ENCODE assay signal across 8 mouse cellular contexts in the genomic region with DNA sequence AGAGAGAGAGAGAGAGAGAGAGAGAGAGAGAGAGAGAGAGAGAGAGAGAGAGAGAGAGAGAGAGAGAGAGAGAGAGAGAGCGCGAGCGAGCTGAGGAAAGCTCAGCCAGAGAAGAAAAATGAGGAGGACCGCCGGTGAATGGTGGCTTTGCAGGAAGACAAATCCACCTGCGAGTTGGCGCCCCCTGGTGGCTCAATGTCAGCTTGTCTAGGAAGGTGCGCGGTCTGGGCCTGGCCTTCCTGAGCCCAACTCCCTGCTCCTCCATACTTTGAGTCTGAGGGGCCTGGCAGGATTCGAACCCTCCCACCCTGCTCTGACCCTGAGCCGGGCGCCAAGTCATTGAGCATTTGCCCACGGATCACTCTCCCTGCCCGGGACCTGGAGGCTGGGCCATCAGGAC. TPM values are rescaled to one million over a fixed set of nuclear protein-coding genes. Genes with fewer than 3 reads are reported as not detected.
DNase-seq lines count a peak whose midpoint lies in the region; ATAC-seq and TF ChIP-seq lines count a peak whose summit lies in the region.

No protein-coding gene starts in this region.

- DNase-seq in G1E (ENCODE audit: low spot score), result peak; percentile 58
- peak; percentile 84 to 92 for DNase-seq in cerebellum, adult 2 months
- DNase-seq in forelimb bud, embryonic 11.5 days (ENCODE audit: low read depth, low spot score), result peak; percentile 92
- DNase-seq in heart, postnatal 4 days, result peak; percentile 94
- DNase-seq in layer of hippocampus, adult 9-10 months (ENCODE audit: low spot score), result peak; percentile 59
- peak; percentile 88 for DNase-seq in ovary, postnatal 14 days (ENCODE audit: low spot score)
- peak; percentile 58 to 89 for DNase-seq in thymus, postnatal 10 days (ENCODE audit: low spot score in 2 of 2)

- H3K9me3 ChIP-seq in G1E (replicated peaks), result peaks cover 12% of the 10 kb centered on the region
- H3K9me3 ChIP-seq in lung, embryonic 15.5 days, result no peaks in the 10 kb centered on the region

- 5% methylated on average over 14 of the region's 14 CpGs for WGBS in cerebellum, adult 2 months
- 3% methylated on average over 14 of the region's 14 CpGs for WGBS in lung, embryonic 15.5 days

- no peaks in the 10 kb centered on the region for H3K4me1 ChIP-seq in G1E (ENCODE audit: insufficient read depth, low read depth, low read length)
- no peaks in the 10 kb centered on the region; the same call in 1 of the 2 replicates for H3K4me1 ChIP-seq in cerebellum, adult 2 months (ENCODE audit: control insufficient read depth, insufficient read depth, low read length)
- H3K4me1 ChIP-seq in lung, embryonic 15.5 days, result peaks cover 20% of the 10 kb centered on the region

- no peak overlapping the region for H3K4me3 ChIP-seq in G1E (ENCODE audit: low read depth, low read length)
- no peak overlapping the region for H3K4me3 ChIP-seq in cerebellum, adult 2 months (replicated peaks; ENCODE audit: insufficient read depth, low read depth, low read length)
- H3K4me3 ChIP-seq in lung, embryonic 15.5 days, result peak overlapping the region; percentile 29

- H3K4me2 ChIP-seq in lung, embryonic 15.5 days, result peak overlapping the region; percentile 51

- no peak for ATAC-seq in G1E (ENCODE audit: extremely low read depth, insufficient number of reproducible peaks, low FRiP score, poor library complexity, severe bottlenecking)
- no peak for ATAC-seq in lung, embryonic 15.5 days (ENCODE audit: borderline replicate concordance, extremely low read depth, low FRiP score, low TSS enrichment)

- H3K9ac ChIP-seq in lung, embryonic 15.5 days, result no peak overlapping the region

- peak; percentile 47 for TF ChIP-seq CTCF in G1E (IDR thresholded peaks at IDR 0.05; ENCODE audit: low read depth, low read length)
- TF ChIP-seq CTCF in cerebellum, adult 2 months (IDR thresholded peaks at IDR 0.05; ENCODE audit: borderline replicate concordance, insufficient read depth, low read depth, low read length), result peak; percentile 91

- no peak overlapping the region for H3K27ac ChIP-seq in cerebellum, adult 2 months (ENCODE audit: insufficient read depth, low read length)
- no peak overlapping the region for H3K27ac ChIP-seq in lung, embryonic 15.5 days

- peaks cover 43% of the 10 kb centered on the region for H3K27me3 ChIP-seq in G1E (ENCODE audit: insufficient read depth, low read length)
- peaks cover 6% of the 10 kb centered on the region; the same call in 1 of the 2 replicates for H3K27me3 ChIP-seq in cerebellum, adult 2 months (ENCODE audit: control insufficient read depth, insufficient read depth, low read length)
- peaks cover 90% of the 10 kb centered on the region for H3K27me3 ChIP-seq in lung, embryonic 15.5 days

- no peak for TF ChIP-seq POLR2A in cerebellum, adult 2 months (IDR thresholded peaks at IDR 0.05; ENCODE audit: borderline replicate concordance, insufficient read depth, low read length)

- no peaks in the 10 kb centered on the region for H3K36me3 ChIP-seq in G1E (replicated peaks)
- H3K36me3 ChIP-seq in lung, embryonic 15.5 days, result no peaks in the 10 kb centered on the region

RNA-seq across cellular contexts. Expression of a gene that starts 9.2 kb away (rescaled TPM):
- total RNA-seq in G1E (2014; fragmentation: Nextera tagmentation), result not detected in 2 replicates
- 0.05 and 0.06 TPM in 2 replicates for total RNA-seq in G1E (2017)
- polyA plus RNA-seq in G1E (2012), result not detected in 2 replicates
- polyA plus RNA-seq in cerebellum, adult 2 months (2012; rRNA removed), result 7.7 and 9.7 TPM in 2 replicates
- not detected for total RNA-seq in heart, postnatal 4 days (2021)
- 0.05 TPM in 1 of 2 replicates, not detected in the other for polyA plus RNA-seq in lung, embryonic 15.5 days (2015; fragmentation: Nextera tagmentation; extraction: Ambion mirVana)

RNA-seq across cellular contexts. Expression of a gene that starts 31.9 kb away (rescaled TPM):
- total RNA-seq in G1E (2014; fragmentation: Nextera tagmentation), result not detected in 2 replicates
- total RNA-seq in G1E (2017), result 0.70 and 1.6 TPM in 2 replicates
- 0.98 and 1.1 TPM in 2 replicates for polyA plus RNA-seq in G1E (2012)
- 13.6 and 16.7 TPM in 2 replicates for polyA plus RNA-seq in cerebellum, adult 2 months (2012; rRNA removed)
- 10 to 100 TPM; 12.2 to 12.4 TPM for total RNA-seq in heart, postnatal 4 days (2021)
- polyA plus RNA-seq in lung, embryonic 15.5 days (2015; fragmentation: Nextera tagmentation; extraction: Ambion mirVana), result 7.3 and 7.6 TPM in 2 replicates

RNA-seq across cellular contexts. Expression of a gene that starts 35.6 kb away (rescaled TPM):
- total RNA-seq in G1E (2014; fragmentation: Nextera tagmentation) (not detected in 2 replicates), G1E (2017) (not detected in 2 replicates)
- polyA plus RNA-seq in G1E (2012), result not detected in 2 replicates
- 0.36 and 0.52 TPM in 2 replicates for polyA plus RNA-seq in cerebellum, adult 2 months (2012; rRNA removed)
- not detected for total RNA-seq in heart, postnatal 4 days (2021)
- not detected in 2 replicates for polyA plus RNA-seq in lung, embryonic 15.5 days (2015; fragmentation: Nextera tagmentation; extraction: Ambion mirVana)
